Mouse (Mus musculus): Measurements from ENCODE around the gene Ten1.

- TF ChIP-seq POLR2A (IDR thresholded peaks at IDR 0.05; ENCODE audit: low read depth, low read length), result no peak
- no peak for TF ChIP-seq CTCF (IDR thresholded peaks at IDR 0.05; ENCODE audit: extremely low read depth, insufficient read length, insufficient replicate concordance, low read depth, low read length)
Observed at GRCm38 (mm10) chr11:116221931-116222739, 23.5 kb downstream of the Ten1 start.

All from small intestine, adult 2 months (tissue).